Comparison of ENCODE assay signal across 8 mouse cellular contexts in genomic region chr6:8958081-8958919, GRCm38 (mm10). TPM values are rescaled to one million over a fixed set of nuclear protein-coding genes. Genes with fewer than 3 reads are reported as not detected.
DNase-seq lines count a peak whose midpoint lies in the region; ATAC-seq and TF ChIP-seq lines count a peak whose summit lies in the region.

No protein-coding gene starts in this region.

- H3K4me2 ChIP-seq in hindbrain, embryonic 14.5 days (replicated peaks), result peak overlapping the region; percentile 79
- peak overlapping the region; percentile 45 for H3K4me2 ChIP-seq in neural tube, embryonic 11.5 days (ENCODE audit: low read depth)

- TF ChIP-seq CTCF in thymus, adult 2 months (IDR thresholded peaks at IDR 0.05; ENCODE audit: borderline replicate concordance, control insufficient read depth, extremely low read depth, insufficient read depth, low read length, poor library complexity), result no peak

- peak overlapping the region; percentile 50 for H3K9ac ChIP-seq in hindbrain, embryonic 14.5 days
- H3K9ac ChIP-seq in neural tube, embryonic 11.5 days (ENCODE audit: low read length), result no peak overlapping the region

- no peaks in the 10 kb centered on the region for H3K36me3 ChIP-seq in heart, embryonic 10.5 days
- no peaks in the 10 kb centered on the region for H3K36me3 ChIP-seq in hindbrain, embryonic 14.5 days (replicated peaks; ENCODE audit: control insufficient read depth, insufficient read depth)
- no peaks in the 10 kb centered on the region for H3K36me3 ChIP-seq in neural tube, embryonic 11.5 days (ENCODE audit: control insufficient read depth, insufficient read depth, low read length)
- no peaks in the 10 kb centered on the region for H3K36me3 ChIP-seq in thymus, adult 2 months (ENCODE audit: control insufficient read depth, insufficient read depth, low read length)

- no peak overlapping the region for H3K27ac ChIP-seq in heart, embryonic 10.5 days
- H3K27ac ChIP-seq in hindbrain, embryonic 14.5 days, result no peak overlapping the region; the same call in 1 of the 2 replicates
- no peak overlapping the region for H3K27ac ChIP-seq in neural tube, embryonic 11.5 days (ENCODE audit: low read depth, low read length)
- H3K27ac ChIP-seq in thymus, adult 2 months (ENCODE audit: control insufficient read depth, insufficient read depth, low read length), result no peak overlapping the region

- peak; percentile 77 for ATAC-seq in hindbrain, embryonic 14.5 days (ENCODE audit: low FRiP score)
- ATAC-seq in neural tube, embryonic 11.5 days (ENCODE audit: insufficient read depth, low FRiP score, low TSS enrichment), result peak; percentile 45

- no peaks in the 10 kb centered on the region for H3K4me1 ChIP-seq in heart, embryonic 10.5 days
- peaks cover 14% of the 10 kb centered on the region; the same call in 1 of the 2 replicates for H3K4me1 ChIP-seq in hindbrain, embryonic 14.5 days (replicated peaks; ENCODE audit: control insufficient read depth, insufficient read depth, low read length)
- peaks cover 11% of the 10 kb centered on the region for H3K4me1 ChIP-seq in neural tube, embryonic 11.5 days (ENCODE audit: control insufficient read depth, insufficient read depth, low read length)
- H3K4me1 ChIP-seq in thymus, adult 2 months (replicated peaks; ENCODE audit: control insufficient read depth, insufficient read depth, low read length), result no peaks in the 10 kb centered on the region

- no peak for TF ChIP-seq POLR2A in thymus, adult 2 months (IDR thresholded peaks at IDR 0.05; ENCODE audit: control insufficient read depth, extremely low read depth, insufficient read depth, low read length, poor library complexity)

- WGBS in heart, embryonic 10.5 days, result 4% methylated on average over 28 of the region's 28 CpGs
- 2% methylated on average over 28 of the region's 28 CpGs for WGBS in hindbrain, embryonic 14.5 days
- 2% methylated on average over 28 of the region's 28 CpGs for WGBS in neural tube, embryonic 11.5 days
- 11% methylated on average over 28 of the region's 28 CpGs for WGBS in thymus, adult 2 months

- H3K9me3 ChIP-seq in heart, embryonic 10.5 days, result no peaks in the 10 kb centered on the region
- H3K9me3 ChIP-seq in hindbrain, embryonic 14.5 days (ENCODE audit: control insufficient read depth, low read length), result no peaks in the 10 kb centered on the region
- no peaks in the 10 kb centered on the region for H3K9me3 ChIP-seq in neural tube, embryonic 11.5 days (ENCODE audit: control insufficient read depth, low read length)

- H3K4me3 ChIP-seq in heart, embryonic 10.5 days, result peak overlapping the region; percentile 24; the same call in 1 of the 2 replicates
- peak overlapping the region; percentile 34 for H3K4me3 ChIP-seq in hindbrain, embryonic 14.5 days (replicated peaks; ENCODE audit: low read length)
- H3K4me3 ChIP-seq in neural tube, embryonic 11.5 days (ENCODE audit: low read depth, low read length), result peak overlapping the region; percentile 18
- no peak overlapping the region for H3K4me3 ChIP-seq in thymus, adult 2 months (ENCODE audit: control insufficient read depth, insufficient read depth, low read length)

- H3K27me3 ChIP-seq in heart, embryonic 10.5 days (ENCODE audit: insufficient read depth, poor library complexity, severe bottlenecking), result peaks cover 52% of the 10 kb centered on the region
- peaks cover 38% of the 10 kb centered on the region for H3K27me3 ChIP-seq in hindbrain, embryonic 14.5 days (ENCODE audit: control insufficient read depth, insufficient read depth, low read length)
- H3K27me3 ChIP-seq in neural tube, embryonic 11.5 days (ENCODE audit: control insufficient read depth, insufficient read depth, low read length), result peaks cover 41% of the 10 kb centered on the region
- H3K27me3 ChIP-seq in thymus, adult 2 months (ENCODE audit: control insufficient read depth, insufficient read depth, low read length), result no peaks in the 10 kb centered on the region; the same call in 1 of the 2 replicates

- no peak for DNase-seq in heart, embryonic 10.5 days (ENCODE audit: low spot score)
- no peak for DNase-seq in heart, adult 9 months (ENCODE audit: low spot score in 2 of 2)
- DNase-seq in Muller cell, postnatal 12 days (ENCODE audit: inconsistent ontology term), result peak; percentile 29
- DNase-seq in embryo, embryonic 9.5 days (ENCODE audit: extremely low spot score), result peak; percentile 46
- DNase-seq in hindbrain, embryonic 14.5 days (ENCODE audit: low spot score), result peak; percentile 76
- DNase-seq in neural tube, embryonic 11.5 days (ENCODE audit: low spot score), result peak; percentile 58
- no peak for DNase-seq in thymus, adult 2 months
- DNase-seq in urinary bladder, postnatal 4 days (ENCODE audit: low spot score in 2 of 2), result no peak

RNA-seq across cellular contexts. Expression of gene Nxph1, which starts 10.1 kb away (rescaled TPM):
- polyA plus RNA-seq in heart, embryonic 10.5 days (2016; fragmentation: Nextera tagmentation; extraction: Ambion mirVana), result not detected in 2 replicates
- polyA plus RNA-seq in hindbrain, embryonic 14.5 days (2014; fragmentation: Nextera tagmentation; extraction: Ambion mirVana), result 105 and 107 TPM in 2 replicates
- 9.4 and 9.7 TPM in 2 replicates for polyA plus RNA-seq in neural tube, embryonic 11.5 days (2014; fragmentation: Nextera tagmentation; extraction: Ambion mirVana)
- polyA plus RNA-seq in thymus, adult 2 months (2012; rRNA removed), result 0.06 and 0.11 TPM in 2 replicates

Comparison
In these comparisons a context has a peak if more than half of its experiments do, and no peak if none do; other contexts are left out.
1. DNase-seq: peak in Muller cell, postnatal 12 days (single experiment), embryo, embryonic 9.5 days (single experiment), hindbrain, embryonic 14.5 days (single experiment) and neural tube, embryonic 11.5 days (single experiment); none in heart, embryonic 10.5 days (single experiment), heart, adult 9 months (0 of 2), thymus, adult 2 months (single experiment) and urinary bladder, postnatal 4 days (0 of 2).